Mouse (Mus musculus) embryo, embryonic 9.5 days (tissue): ENCODE measurements at regions not wholly inside any gene's neighbourhood (a gene's known extent, or its start where the extent isn't known, plus 50 kb on each side); places are given as distances from the start of the nearest gene placed in this dataset.

Experiments used
- DNase-seq: peaks from one replicate; pipeline ENCODE4 v3.0.0-alpha.2; 2017; ENCODE audit errors: extremely low spot score

DNA sequence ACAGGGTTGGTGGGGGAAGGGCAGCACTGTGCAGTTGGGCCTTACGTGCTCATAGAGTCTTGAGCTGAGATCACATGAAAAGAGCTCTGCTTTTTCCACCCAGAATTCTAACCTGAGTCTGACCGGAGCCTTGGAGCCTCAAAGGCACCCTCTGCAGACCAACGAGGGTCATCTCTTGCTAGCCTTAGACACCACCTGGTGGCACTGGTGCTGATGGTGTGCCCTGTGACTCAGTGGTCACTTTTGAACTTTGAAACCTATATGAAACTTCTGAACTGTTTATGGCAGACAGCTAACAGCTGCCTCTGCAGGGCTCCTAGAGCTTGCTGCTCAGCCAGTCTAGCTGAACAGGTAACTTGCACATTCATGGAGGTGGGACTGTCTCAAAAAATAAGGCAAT is 118.5 kb downstream of the Zfp706 start:
- DNase-seq: no peak

DNA sequence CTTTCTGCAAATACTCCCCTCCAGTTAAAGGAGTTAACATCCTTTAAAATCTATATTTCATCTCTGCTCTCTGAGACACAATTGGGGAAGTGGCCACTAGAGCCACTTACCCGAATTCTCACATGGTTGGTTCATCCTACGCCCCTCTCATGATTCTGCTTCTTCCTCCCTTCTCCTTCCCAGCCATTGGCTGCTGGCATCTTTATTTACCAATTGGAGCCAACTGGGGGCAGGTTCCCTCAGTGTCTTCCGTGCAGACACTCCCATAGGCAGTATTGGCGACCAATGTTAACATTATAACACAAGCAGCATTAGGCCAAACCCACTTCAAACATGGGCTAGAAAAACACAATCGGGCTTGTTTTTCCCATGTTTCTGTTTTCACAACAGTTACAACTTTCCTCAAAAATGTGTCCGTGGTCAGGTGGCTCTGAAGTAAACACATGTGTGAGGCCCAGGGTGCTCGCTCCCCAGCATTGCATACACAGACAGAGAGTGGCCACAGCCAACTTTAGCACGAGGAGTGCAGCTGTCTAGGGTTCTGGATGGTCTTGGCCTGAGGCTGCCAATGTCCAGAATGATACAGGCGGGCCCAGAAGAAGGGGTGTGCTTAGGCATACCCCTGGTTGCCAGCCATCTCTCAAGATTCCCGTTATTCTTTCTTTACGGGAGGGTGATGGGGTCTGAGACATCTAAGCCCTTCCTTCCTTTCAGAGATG is 119.1 kb downstream of the Zfp706 start:
- DNase-seq: no peak

GRCm38 (mm10) chr15:36884671-36885365 is 122.8 kb downstream of the Zfp706 start:
- no peak for DNase-seq

DNA sequence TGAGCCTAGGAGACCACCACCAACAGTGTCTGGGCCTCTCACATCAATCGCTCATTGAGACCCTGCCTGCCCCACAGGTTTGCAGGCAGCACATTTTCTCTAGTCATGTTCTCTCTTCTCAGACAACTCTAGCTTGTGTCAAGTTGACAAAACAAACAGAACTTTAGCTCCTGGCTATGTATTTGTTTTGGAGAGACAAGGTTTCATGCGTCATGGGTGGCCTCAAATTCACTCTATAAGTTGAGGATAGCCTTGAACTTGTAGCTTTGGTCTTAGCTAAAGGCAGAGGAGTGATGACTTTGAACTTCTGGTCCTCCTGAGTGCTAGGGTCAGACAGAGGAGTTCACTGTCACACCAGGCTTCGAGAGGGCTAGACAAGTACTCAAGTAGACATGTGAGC is 123.5 kb downstream of the Zfp706 start:
- no peak for DNase-seq

DNA sequence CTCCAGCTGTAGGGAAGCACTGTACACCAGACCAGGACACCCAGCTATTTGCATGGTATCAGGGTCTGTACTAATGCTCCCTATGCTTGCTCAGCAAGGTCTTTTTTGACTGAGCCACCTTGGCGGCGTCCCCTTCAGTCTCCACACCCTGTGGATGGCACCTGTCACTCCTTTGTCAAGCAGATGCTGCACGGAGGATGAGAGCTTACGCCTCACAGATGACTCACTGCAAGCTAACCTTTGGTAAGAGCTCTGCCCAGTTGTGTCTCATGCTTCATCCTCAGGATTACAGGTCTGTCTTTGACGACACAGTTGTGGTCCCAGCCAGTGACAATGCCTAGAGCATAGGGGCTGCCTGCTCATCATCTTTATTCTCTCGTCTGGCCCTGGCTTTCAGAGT is 124.4 kb downstream of the Zfp706 start:
- no peak for DNase-seq

DNA sequence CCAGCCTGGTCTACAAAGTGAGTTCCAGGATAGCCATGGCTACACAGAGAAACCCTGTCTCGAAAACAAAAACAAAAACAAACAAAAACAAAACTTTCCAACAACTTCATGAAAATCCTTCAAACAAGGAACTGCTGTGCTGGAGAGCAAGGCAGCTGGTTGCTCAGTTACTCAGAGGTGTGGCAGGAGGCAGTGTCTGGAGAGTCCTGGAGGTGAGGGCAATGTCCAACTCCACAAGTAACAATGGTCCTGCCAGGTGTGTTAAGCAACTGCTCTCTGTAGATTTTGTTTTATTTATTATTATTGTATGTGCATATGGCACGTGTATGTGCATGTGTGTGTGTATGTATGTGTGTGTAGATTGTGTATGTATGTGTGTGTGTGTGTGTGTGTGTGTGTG is 126.0 kb downstream of the Zfp706 start:
- no peak for DNase-seq

DNA sequence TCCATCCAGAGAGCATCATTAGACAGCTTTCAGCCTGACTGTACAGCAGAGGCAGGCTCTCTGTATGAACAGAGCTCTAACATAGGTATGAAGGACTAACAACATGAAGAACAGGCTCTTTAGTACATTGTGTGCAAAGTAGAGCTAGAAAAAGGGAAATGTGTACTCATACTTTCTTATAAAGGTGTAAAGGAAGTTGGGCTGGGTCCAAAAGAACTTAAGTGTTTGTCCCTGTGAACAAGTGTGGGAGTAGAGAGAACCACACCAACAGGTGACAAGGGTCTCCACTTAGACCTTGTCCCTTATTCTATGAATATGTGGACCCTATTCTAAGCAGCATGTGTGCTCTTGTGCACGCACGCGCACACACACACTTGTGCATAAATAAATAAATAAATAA is 127.0 kb downstream of the Zfp706 start:
- DNase-seq: no peak

- no peak for DNase-seq
These were observed 128.0 kb downstream of the Zfp706 start for GRCm38 (mm10) chr15:36879587-36879986.

- DNase-seq: no peak
These were observed 128.6 kb downstream of the Zfp706 start for GRCm38 (mm10) chr15:36878960-36879359.

- DNase-seq: no peak
These were observed 129.3 kb downstream of the Zfp706 start for GRCm38 (mm10) chr15:36878276-36878675.

GRCm38 (mm10) chr15:36877501-36877900 is 130.1 kb downstream of the Zfp706 start:
- DNase-seq: no peak

DNA sequence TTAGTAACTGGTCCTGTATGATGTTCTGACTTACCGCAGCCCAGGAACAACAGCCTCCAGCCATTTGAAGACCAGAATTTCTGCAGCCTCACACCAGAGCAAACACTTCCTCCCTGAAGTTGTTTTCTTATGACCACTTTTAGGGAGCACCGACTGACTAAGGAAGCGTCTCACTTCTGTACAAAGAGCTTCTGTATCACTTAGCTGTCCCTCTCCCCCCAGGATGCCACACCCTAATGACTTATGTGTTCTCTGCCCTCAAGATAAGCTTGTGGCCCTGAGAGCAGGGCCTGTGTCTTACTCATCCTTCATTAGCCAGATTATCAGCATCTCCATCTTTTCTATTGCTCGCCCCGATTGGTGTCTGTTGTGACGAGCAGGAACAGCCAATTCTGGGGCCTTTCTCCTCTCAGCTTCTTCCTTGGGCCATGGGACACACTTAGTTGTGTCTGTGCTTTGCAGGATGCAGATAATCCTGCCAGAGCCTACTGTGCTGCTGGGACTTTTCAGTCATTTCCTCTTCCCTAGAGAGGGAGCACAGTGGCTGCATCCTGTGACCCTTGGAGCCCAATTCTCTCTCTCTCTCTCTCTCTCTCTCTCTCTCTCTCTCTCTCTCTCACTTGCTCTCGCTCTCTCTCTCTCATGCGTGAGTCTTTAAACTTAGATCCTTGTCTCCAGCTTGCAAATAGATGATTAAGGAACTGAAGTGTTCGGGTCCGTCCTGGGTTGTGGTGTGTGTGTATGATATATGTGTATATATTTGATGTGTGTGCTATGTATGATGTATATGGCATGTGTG is 131.4 kb downstream of the Zfp706 start:
- DNase-seq: no peak

DNA sequence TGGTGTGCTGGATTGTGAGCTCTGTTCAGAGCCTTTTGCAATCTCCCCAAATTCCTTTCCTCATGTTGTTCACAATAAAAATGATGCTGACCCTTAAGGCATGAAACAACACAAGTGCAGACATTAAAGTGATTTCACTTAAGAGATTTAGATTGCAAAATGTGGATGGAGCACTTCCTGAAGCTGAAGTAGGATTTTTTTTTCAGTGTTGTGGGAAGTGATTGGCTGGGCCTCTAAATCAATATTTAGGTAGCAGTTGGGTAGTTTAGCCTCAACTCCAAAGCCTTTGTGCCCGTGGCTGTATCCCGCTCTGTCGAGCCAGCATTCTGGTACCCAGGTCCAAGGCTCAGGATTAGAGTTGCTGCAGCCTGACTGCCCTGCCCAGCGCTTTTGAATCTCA is 133.0 kb downstream of the Zfp706 start:
- no peak for DNase-seq

DNA sequence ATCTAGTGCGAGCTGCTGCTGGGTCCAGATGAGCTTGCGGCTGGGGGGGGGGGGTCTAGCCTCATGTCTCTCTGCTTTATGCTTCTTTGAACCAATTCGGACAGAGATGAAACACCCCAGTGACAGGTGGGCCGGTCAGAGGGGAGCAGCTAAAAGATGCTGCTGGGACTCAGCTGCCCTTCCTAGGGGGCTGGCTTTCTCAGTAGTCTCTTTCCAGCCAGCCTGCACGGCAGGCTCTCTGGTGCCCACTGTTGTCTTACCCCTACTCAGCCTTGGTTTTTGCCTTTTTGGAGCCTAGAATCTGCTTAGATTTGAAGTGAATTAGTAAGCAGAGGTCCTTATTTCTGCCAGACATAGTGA is 133.7 kb downstream of the Zfp706 start:
- no peak for DNase-seq

- DNase-seq: peak; percentile 42
These were observed 134.3 kb downstream of the Zfp706 start for GRCm38 (mm10) chr15:36873058-36873883.

GRCm38 (mm10) chr15:36872566-36872965 is 135.0 kb downstream of the Zfp706 start:
- no peak for DNase-seq

DNA sequence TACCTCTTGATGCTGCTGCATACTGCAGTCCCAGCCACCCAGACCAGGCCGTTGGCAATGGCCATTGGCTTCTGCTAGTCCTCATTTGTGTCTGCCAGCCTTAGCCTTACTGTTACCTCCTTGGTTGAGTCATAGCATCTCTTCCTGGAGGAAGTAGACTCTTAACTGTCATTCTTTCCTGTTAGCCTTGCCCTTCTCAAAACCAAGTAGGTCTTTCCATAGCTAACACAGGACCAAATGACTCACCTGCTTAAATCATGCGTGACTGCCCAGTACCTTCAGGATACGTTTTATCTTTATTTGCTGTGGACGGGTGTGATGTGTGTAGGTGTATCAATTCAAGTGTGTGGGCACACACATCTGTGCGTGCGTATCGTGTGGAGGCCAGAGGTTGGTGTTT is 136.9 kb downstream of the Zfp706 start:
- no peak for DNase-seq

DNA sequence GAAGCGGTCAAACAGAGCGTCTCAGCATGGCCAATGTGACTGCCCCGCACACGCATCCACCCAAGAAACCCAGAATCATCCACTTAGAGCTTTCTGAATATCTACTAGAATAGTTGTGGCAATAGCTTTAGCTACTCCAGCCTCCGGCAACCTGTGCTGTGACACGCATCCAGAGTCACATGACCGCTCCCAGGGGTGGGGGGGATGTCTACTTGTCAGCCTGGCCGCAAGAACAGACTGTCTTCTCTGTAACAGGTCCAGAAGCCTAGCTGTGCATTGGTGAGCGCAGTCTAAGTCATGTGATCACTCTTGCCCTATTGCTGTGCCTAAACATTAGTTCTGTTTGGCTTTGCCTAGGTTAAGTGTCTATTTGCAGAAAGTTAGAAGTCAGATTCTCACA is 137.5 kb downstream of the Zfp706 start:
- DNase-seq: no peak

DNA sequence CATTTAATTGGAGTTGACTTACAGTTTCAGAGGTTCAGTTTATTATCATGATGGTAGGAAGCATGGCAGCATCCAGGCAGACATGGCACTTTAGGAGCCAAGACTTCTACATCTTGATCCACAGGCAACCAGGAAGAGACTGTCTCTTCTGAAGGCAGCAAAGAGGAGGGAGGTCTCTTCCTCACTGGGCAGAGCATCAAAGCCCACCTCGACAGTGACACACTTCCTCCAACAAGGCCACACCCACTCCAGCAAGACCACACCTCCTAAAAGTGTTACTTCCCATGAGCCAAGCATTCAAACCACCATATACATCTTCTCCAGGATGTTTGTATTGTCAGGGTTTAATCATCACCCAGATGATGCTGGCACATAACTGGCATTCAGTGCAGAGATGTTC is 141.5 kb downstream of the Zfp706 start:
- no peak for DNase-seq

DNA sequence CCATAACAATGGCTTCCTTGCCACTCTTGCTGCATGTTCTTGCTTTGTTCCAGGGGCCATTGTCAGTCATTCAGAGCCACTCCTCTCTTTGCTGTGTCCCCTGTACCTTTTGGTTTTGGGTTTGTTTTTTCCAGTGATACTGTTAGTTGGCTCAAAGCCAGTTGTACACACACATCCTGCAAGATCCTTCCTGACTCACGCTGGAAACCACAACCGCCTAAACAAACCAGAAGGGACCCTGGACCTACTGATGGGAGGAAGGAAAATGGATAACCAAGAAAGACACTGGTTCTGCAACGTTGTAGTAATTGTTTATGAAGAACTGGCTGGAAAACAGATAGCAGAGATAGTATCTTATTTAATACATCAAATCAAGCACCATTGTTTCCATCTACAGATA is 142.2 kb downstream of the Zfp706 start:
- DNase-seq: no peak

DNA sequence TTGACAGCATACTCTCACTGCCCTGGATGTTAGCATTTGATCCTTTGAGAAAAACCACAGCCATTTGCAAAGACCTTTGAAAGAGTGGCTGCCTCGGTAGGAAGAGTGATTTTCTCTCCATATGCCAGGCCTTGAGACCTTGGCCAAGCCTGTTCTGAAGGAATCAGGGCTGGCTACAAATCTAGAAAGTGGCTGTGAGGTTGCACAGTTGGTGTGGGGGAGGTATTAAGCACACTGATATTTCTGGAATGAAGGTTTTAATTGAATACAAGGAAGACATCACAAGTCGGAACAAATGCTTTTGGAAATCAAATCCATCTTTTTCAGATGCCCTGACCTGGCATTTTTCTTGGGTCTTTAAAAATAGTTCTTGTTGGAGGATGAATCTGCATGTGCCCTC is 143.5 kb downstream of the Zfp706 start:
- DNase-seq: no peak

GRCm38 (mm10) chr15:36858711-36859110 is 148.9 kb downstream of the Zfp706 start:
- no peak for DNase-seq
